Mouse (Mus musculus) CH12.LX (cell line): Measurements from ENCODE around the gene Myrip. TPM values are rescaled to one million over a fixed set of nuclear protein-coding genes. Genes with fewer than 3 reads are reported as not detected.

Experiments
- DNase-seq: peaks from one replicate; pipeline ENCODE4 v3.0.0-alpha.2; 2013; ENCODE audit errors: extremely low read depth
- H3K27ac ChIP-seq: 2 replicates; pipeline ENCODE4 v1.5.1; 2012; ENCODE audit warnings: low read depth, mild to moderate bottlenecking, control low read depth, moderate library complexity; ENCODE audit not compliant: insufficient read depth
- H3K27me3 ChIP-seq: replicated peaks from 2 replicates; pipeline ENCODE3; 2012; ENCODE audit warnings: inconsistent platforms
- H3K36me3 ChIP-seq, 2 experiments: replicated peaks in 1 of 2; 2 replicates each; pipeline versions ENCODE3 to v1.6.1; 2012; ENCODE audit warnings: inconsistent platforms in 1 of 2, low read length in 1 of 2, mild to moderate bottlenecking in 1 of 2, mixed read lengths in 1 of 2, moderate library complexity in 1 of 2; ENCODE audit not compliant: control insufficient read depth in 1 of 2, insufficient read depth in 1 of 2
- H3K4me1 ChIP-seq, 2 experiments: 2 replicates each; pipeline ENCODE4 v1.6.1; 2012; ENCODE audit warnings: inconsistent platforms in 1 of 2, moderate library complexity in 1 of 2; ENCODE audit not compliant: insufficient read depth in 2 of 2, control insufficient read depth in 1 of 2
- H3K4me2 ChIP-seq: 2 replicates; pipeline ENCODE4 v1.6.1; 2012; ENCODE audit warnings: low read depth, mild to moderate bottlenecking, control low read depth; ENCODE audit not compliant: poor library complexity, insufficient read depth, severe bottlenecking
- H3K4me3 ChIP-seq, 3 experiments: fragments of 150-350 bp in 1 of 3; sonication (generic) in 1 of 3; replicated peaks in 1 of 3; 2 replicates each; pipeline versions ENCODE3 to v1.5.1; 2011 to 2012; ENCODE audit warnings: low read depth in 2 of 3, low read length in 2 of 3, mild to moderate bottlenecking in 2 of 3, moderate library complexity in 2 of 3, control low read depth in 1 of 3, improper control_type of control experiment in 1 of 3, inconsistent platforms in 1 of 3, mixed read lengths in 1 of 3; ENCODE audit not compliant: poor library complexity in 1 of 3
- H3K79me2 ChIP-seq: replicated peaks from 2 replicates; pipeline ENCODE4 v1.6.1; 2012; ENCODE audit warnings: mild to moderate bottlenecking, moderate library complexity; ENCODE audit not compliant: control insufficient read depth, poor library complexity, insufficient read depth, severe bottlenecking; ENCODE audit errors: extremely low read depth
- H3K9ac ChIP-seq: 2 replicates; pipeline ENCODE4 v1.6.1; 2012; ENCODE audit warnings: low read depth, mild to moderate bottlenecking, control low read depth, moderate library complexity; ENCODE audit not compliant: insufficient read depth
- H3K9me3 ChIP-seq: replicated peaks from 2 replicates; pipeline ENCODE3; 2012; ENCODE audit warnings: low read length, inconsistent platforms, mixed read lengths
- BHLHE40 ChIP-seq: IDR thresholded peaks from 2 replicates; pipeline ENCODE4 v1.6.1; 2011; ENCODE audit warnings: mild to moderate bottlenecking, low read depth, low read length, improper control_type of control experiment
- CHD1 ChIP-seq: IDR thresholded peaks from 2 replicates; pipeline ENCODE4 v1.6.1; 2012; ENCODE audit warnings: low read depth, low read length, improper control_type of control experiment, inconsistent platforms
- CHD2 ChIP-seq: IDR thresholded peaks from 2 replicates; pipeline ENCODE4 v1.6.1; 2011; ENCODE audit warnings: low read length, improper control_type of control experiment
- ELF1 ChIP-seq: IDR thresholded peaks from 2 replicates; pipeline ENCODE4 v1.6.1; 2014; ENCODE audit warnings: low read depth, mild to moderate bottlenecking, inconsistent platforms, low read length, improper control_type of control experiment
- EP300 ChIP-seq: IDR thresholded peaks from 2 replicates; pipeline ENCODE4 v1.6.1; 2011; ENCODE audit warnings: low read length, improper control_type of control experiment
- ETS1 ChIP-seq: conservative IDR thresholded peaks from 2 replicates; pipeline ENCODE4 v1.6.1; 2012; ENCODE audit warnings: low read depth, mild to moderate bottlenecking, inconsistent platforms, low read length, improper control_type of control experiment, moderate library complexity
- HCFC1 ChIP-seq: IDR thresholded peaks from 2 replicates; pipeline ENCODE4 v1.6.1; 2012; ENCODE audit warnings: low read depth, mild to moderate bottlenecking, inconsistent platforms, low read length, improper control_type of control experiment
- IRF4 ChIP-seq: IDR thresholded peaks from 2 replicates; pipeline ENCODE4 v1.6.1; 2014; ENCODE audit warnings: low read depth, mild to moderate bottlenecking, inconsistent platforms, low read length, improper control_type of control experiment
- JUN ChIP-seq: IDR thresholded peaks from 2 replicates; pipeline ENCODE4 v1.6.1; 2011; ENCODE audit warnings: low read depth, mild to moderate bottlenecking, low read length, improper control_type of control experiment, moderate library complexity; ENCODE audit not compliant: insufficient read depth
- JUND ChIP-seq: conservative IDR thresholded peaks from 2 replicates; pipeline ENCODE4 v1.6.1; 2011; ENCODE audit warnings: low read depth, low read length, improper control_type of control experiment
- MAFK ChIP-seq: IDR thresholded peaks from 2 replicates; pipeline ENCODE4 v1.6.1; 2011; ENCODE audit warnings: low read length, improper control_type of control experiment; ENCODE audit not compliant: insufficient replicate concordance
- MAX ChIP-seq: IDR thresholded peaks from 2 replicates; pipeline ENCODE4 v1.6.1; 2011; ENCODE audit warnings: low read length, improper control_type of control experiment
- MAZ ChIP-seq: IDR thresholded peaks from 2 replicates; pipeline ENCODE4 v1.6.1; 2012; ENCODE audit warnings: low read depth, mild to moderate bottlenecking, inconsistent platforms, low read length, improper control_type of control experiment, moderate library complexity
- MEF2A ChIP-seq: IDR thresholded peaks from 2 replicates; pipeline ENCODE4 v1.6.1; 2014; ENCODE audit warnings: low read depth, mild to moderate bottlenecking, inconsistent platforms, low read length, improper control_type of control experiment, borderline replicate concordance
- PAX5 ChIP-seq: IDR thresholded peaks from 2 replicates; pipeline ENCODE4 v1.6.1; 2012; ENCODE audit warnings: low read length, inconsistent platforms, mixed read lengths
- POLR2A ChIP-seq: IDR thresholded peaks from 2 replicates; pipeline ENCODE4 v1.6.1; 2011; ENCODE audit warnings: low read depth, mild to moderate bottlenecking, improper control_type of control experiment, low read length
- POLR2AphosphoS2 ChIP-seq: IDR thresholded peaks from 2 replicates; pipeline ENCODE4 v1.6.1; 2011; ENCODE audit warnings: low read depth, low read length, improper control_type of control experiment
- RAD21 ChIP-seq: IDR thresholded peaks from 2 replicates; pipeline ENCODE4 v1.6.1; 2011; ENCODE audit warnings: low read depth, mild to moderate bottlenecking, low read length, improper control_type of control experiment, moderate library complexity
- RCOR1 ChIP-seq: conservative IDR thresholded peaks from 2 replicates; pipeline ENCODE4 v1.6.1; 2012; ENCODE audit warnings: low read depth, mild to moderate bottlenecking, inconsistent platforms, low read length, improper control_type of control experiment
- SMC3 ChIP-seq: IDR thresholded peaks from 2 replicates; pipeline ENCODE4 v1.6.1; 2011; ENCODE audit warnings: low read depth, low read length, improper control_type of control experiment
- TCF12 ChIP-seq: IDR thresholded peaks from 2 replicates; pipeline ENCODE4 v1.6.1; 2014; ENCODE audit warnings: low read depth, mild to moderate bottlenecking, inconsistent platforms, low read length, improper control_type of control experiment
- UBTF ChIP-seq: IDR thresholded peaks from 2 replicates; pipeline ENCODE4 v1.6.1; 2012; ENCODE audit warnings: low read depth, mild to moderate bottlenecking, inconsistent platforms, low read length, improper control_type of control experiment, moderate library complexity
- USF1 ChIP-seq: IDR thresholded peaks from 2 replicates; pipeline ENCODE4 v1.6.1; 2014; ENCODE audit warnings: low read depth, mild to moderate bottlenecking, inconsistent platforms, low read length, improper control_type of control experiment
- USF2 ChIP-seq: conservative IDR thresholded peaks from 2 replicates; pipeline ENCODE4 v1.6.1; 2011; ENCODE audit warnings: low read depth, low read length, improper control_type of control experiment
- ZC3H11A ChIP-seq: IDR thresholded peaks from 2 replicates; pipeline ENCODE4 v1.6.1; 2012; ENCODE audit warnings: low read depth, mild to moderate bottlenecking, inconsistent platforms, low read length, improper control_type of control experiment
- ZMIZ1 ChIP-seq: IDR thresholded peaks from 2 replicates; pipeline ENCODE4 v1.6.1; 2012; ENCODE audit warnings: low read depth, mild to moderate bottlenecking, inconsistent platforms, low read length, improper control_type of control experiment
- dilution Hi-C: fragments of 300-500 bp; cut with MboI; formaldehyde crosslinking; loops from 2 replicates; pipeline ENCODE4 v1.14.3; 2020; ENCODE audit warnings: low sequenced_read_pairs; ENCODE audit not compliant: extremely low pct_unique_long_range_greater_than_20kb, extremely low pct_ligation_motif_present
- in situ Hi-C: fragments of 300-500 bp; cut with MboI; formaldehyde crosslinking; loops from 3 replicates; pipeline ENCODE4 v1.14.3; 2019; ENCODE audit warnings: low sequenced_read_pairs, low pct_ligation_motif_present, low pct_unique_long_range_greater_than_20kb, mixed read lengths
- polyA plus RNA-seq: library from polyadenylated mRNA; unstranded; fragments of >175 nt; gene quantifications from 2 replicates; pipeline ENCODE4 v1.2.1, GENCODE M21; 2012; ENCODE audit warnings: low read depth; ENCODE audit not compliant: insufficient read length
- total RNA-seq, 2 experiments: library from RNA; depleted of rRNA; stranded (reverse); fragments of 300-350 nt in 1 of 2; fragments of >200 nt in 1 of 2; gene quantifications; 2 replicates each; pipeline ENCODE4 v1.2.3; 2012 to 2014

Gene Myrip
- total and polyA plus RNA-seq, 3 experiments, result not detected

DNA sequence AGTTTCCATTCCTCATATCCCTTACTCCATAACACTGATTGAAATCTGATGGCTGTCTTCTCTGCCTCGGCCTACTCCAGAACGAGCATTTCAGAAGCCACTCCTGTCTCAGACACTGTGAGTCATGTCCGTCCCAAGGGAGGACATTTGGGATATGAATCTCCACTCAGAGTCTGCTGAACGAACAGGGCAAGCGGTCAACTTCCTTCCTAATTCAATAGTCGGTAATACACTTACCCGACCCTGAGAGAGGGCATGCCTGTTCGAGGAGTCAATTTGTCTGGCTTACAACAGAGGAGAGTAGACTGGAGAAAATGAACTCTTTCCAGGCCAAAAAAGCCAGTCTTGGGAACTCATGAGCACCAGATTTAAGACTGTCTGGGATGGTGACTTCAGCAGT is 28.2 kb upstream of the Myrip start:
- no peaks in the 10 kb centered on the region for H3K36me3 ChIP-seq
- no peak overlapping the region for H3K4me2 ChIP-seq
- peaks cover 2% of the 10 kb centered on the region for H3K27me3 ChIP-seq
- no peaks in the 10 kb centered on the region for H3K9me3 ChIP-seq
- TF ChIP-seq MAX, result no peak
- TF ChIP-seq MAFK, result no peak
- TF ChIP-seq RCOR1, result no peak
- TF ChIP-seq JUN, result no peak
- no peak for TF ChIP-seq UBTF
- no peak for TF ChIP-seq MEF2A
- TF ChIP-seq IRF4, result no peak
- no peak for TF ChIP-seq HCFC1
- no peak for TF ChIP-seq POLR2AphosphoS2
- no peak for TF ChIP-seq TCF12
- no peak for TF ChIP-seq SMC3
- no peak for TF ChIP-seq EP300
- H3K4me3 ChIP-seq, result no peak overlapping the region
- no peaks in the 10 kb centered on the region for H3K79me2 ChIP-seq
- dilution Hi-C loops (no loop called here), in situ Hi-C loops (no loop called here)
- H3K9ac ChIP-seq, result no peak overlapping the region
- H3K4me1 ChIP-seq, result peaks cover 0 to 2% of the 10 kb centered on the region in 2 experiments; a peak in 1 of 4 replicates
- no peak overlapping the region for H3K27ac ChIP-seq
- no peak for DNase-seq

DNA sequence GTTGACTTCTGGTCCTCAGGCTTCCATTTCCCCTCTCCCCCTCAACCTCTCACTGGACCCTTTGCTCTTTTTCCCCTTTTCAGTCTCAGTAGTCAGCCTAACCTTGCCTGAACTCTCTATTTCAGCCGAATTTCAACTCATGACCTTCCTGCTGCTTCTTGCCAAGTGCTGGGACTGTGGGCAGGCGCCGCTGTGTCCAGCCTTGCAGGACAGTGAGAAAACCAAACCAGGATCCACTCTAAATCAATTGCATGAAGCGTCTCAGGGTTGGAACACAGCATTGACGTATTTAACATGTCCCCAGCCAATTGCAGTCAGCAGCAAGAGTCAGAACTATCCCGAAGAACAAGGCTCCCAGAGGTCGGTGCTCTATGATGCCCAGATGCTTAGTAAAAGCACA is 26.1 kb upstream of the Myrip start:
- Histone ChIP-seq H3K4me2 (no peak overlapping the region), H3K27ac (no peak overlapping the region), H3K27me3 (peaks cover 2% of the 10 kb centered on the region), H3K4me1 (peaks cover 0 to 2% of the 10 kb centered on the region in 2 experiments; a peak in 1 of 4 replicates), H3K4me3 (no peak overlapping the region), H3K9me3 (no peaks in the 10 kb centered on the region), H3K9ac (no peak overlapping the region), H3K36me3 (no peaks in the 10 kb centered on the region), H3K79me2 (no peaks in the 10 kb centered on the region)
- DNase-seq, result no peak
- in situ Hi-C loops, result no loop called here
- TF ChIP-seq POLR2A (no peak), MAX (no peak), IRF4 (no peak), CHD1 (no peak), MAZ (no peak), BHLHE40 (no peak)
- dilution Hi-C loops, result no loop called here

GRCm38 (mm10) chr9:120281147-120281546 is 20.2 kb upstream of the Myrip start:
- dilution Hi-C loops (no loop called here), in situ Hi-C loops (no loop called here)
- DNase-seq, result no peak
- Histone ChIP-seq H3K36me3 (no peaks in the 10 kb centered on the region), H3K4me1 (peaks cover 0 to 2% of the 10 kb centered on the region in 2 experiments; a peak in 1 of 4 replicates), H3K79me2 (no peaks in the 10 kb centered on the region), H3K9ac (no peak overlapping the region), H3K27ac (no peak overlapping the region), H3K27me3 (no peaks in the 10 kb centered on the region), H3K9me3 (no peaks in the 10 kb centered on the region), H3K4me3 (no peak overlapping the region), H3K4me2 (no peak overlapping the region)
- no peak for TF ChIP-seq PAX5
- TF ChIP-seq JUND, result no peak
- no peak for TF ChIP-seq ELF1
- TF ChIP-seq ETS1, result no peak
- TF ChIP-seq POLR2A, result no peak
- TF ChIP-seq SMC3, result no peak
- no peak for TF ChIP-seq USF2
- TF ChIP-seq JUN, result no peak
- TF ChIP-seq RAD21, result no peak
- no peak for TF ChIP-seq CHD2
- TF ChIP-seq ZC3H11A, result no peak
- no peak for TF ChIP-seq IRF4
- no peak for TF ChIP-seq MAFK
- no peak for TF ChIP-seq MAX
- TF ChIP-seq ZMIZ1, result no peak
- no peak for TF ChIP-seq USF1
- no peak for TF ChIP-seq MEF2A
